Mouse (Mus musculus) ES-E14 (cell line): ENCODE measurements around the gene Gm42715.

Experiments
- HCFC1 ChIP-seq: IDR thresholded peaks from 2 replicates; pipeline ENCODE4 v1.6.1; 2012; ENCODE audit warnings: low read length, inconsistent platforms, borderline replicate concordance; ENCODE audit not compliant: insufficient read depth
- ZC3H11A ChIP-seq: IDR thresholded peaks from 2 replicates; pipeline ENCODE4 v1.6.1; 2012; ENCODE audit warnings: low read depth, mild to moderate bottlenecking, inconsistent platforms, low read length, borderline replicate concordance
- ZNF384 ChIP-seq: IDR thresholded peaks from 2 replicates; pipeline ENCODE4 v1.6.1; 2012; ENCODE audit warnings: low read depth, low read length, inconsistent platforms

- TF ChIP-seq HCFC1: no peak
- TF ChIP-seq ZC3H11A: no peak
- TF ChIP-seq ZNF384: no peak
Measured at GRCm38 (mm10) chr7:127485416-127485815, 34.0 kb upstream of the Gm42715 start.
